Mouse (Mus musculus) monocyte, adult 5-6 weeks (primary cell): ENCODE data around the gene Ifnlr1. TPM values are rescaled to one million over a fixed set of nuclear protein-coding genes. Genes with fewer than 3 reads are reported as not detected.
"Not testable (repeated sequence)": the region's sequence is repeated elsewhere in the genome, so short reads cannot be mapped to it uniquely, and the experiment has no call there.

Experiments
- ATAC-seq: fragments of 153-309, 156-312 bp; replicated peaks from 2 replicates; pipeline ENCODE4 v1.8.0; 2017; ENCODE audit warnings: mild to moderate bottlenecking; ENCODE audit not compliant: low TSS enrichment, insufficient number of reproducible peaks, severe bottlenecking, poor library complexity, low FRiP score
- total RNA-seq: library from RNA; stranded (forward); fragments of 200-1000, 200-491, 200-594 nt; gene quantifications from 3 replicates; pipeline ENCODE4 v1.2.3, GENCODE M21; 2017

Ifnlr1 gene
- total RNA-seq, 1 experiment from 2014 or later, result not detected

- peak; percentile 83 for ATAC-seq
These were observed 6.8 kb upstream of the Ifnlr1 start for GRCm38 (mm10) chr4:135679316-135679715.

- ATAC-seq, result no peak
These were observed 4.3 kb upstream of the Ifnlr1 start for GRCm38 (mm10) chr4:135681789-135682188.

- no peak for ATAC-seq
These were observed 2.5 kb upstream of the Ifnlr1 start for GRCm38 (mm10) chr4:135683553-135683952.

DNA sequence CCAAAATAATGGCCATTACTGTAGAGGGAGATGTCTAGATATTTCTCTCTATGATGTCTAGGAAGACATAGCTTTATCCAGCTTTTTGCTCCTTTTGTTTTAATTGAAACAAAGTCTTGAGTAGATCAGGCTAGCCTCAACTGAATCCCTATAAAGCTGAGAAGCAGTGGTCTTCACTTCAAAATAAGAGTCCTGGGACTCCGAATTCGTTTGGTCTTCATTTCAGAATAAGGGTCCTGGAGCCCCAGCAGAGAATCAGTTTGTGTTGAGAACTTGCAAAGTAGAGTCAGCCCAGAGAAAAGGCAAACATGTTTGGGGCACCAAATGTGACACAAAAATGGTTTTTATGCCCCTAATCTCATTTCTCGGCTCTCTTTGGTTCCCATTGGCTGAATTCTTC is 1.4 kb upstream of the Ifnlr1 start:
- no peak for ATAC-seq

DNA sequence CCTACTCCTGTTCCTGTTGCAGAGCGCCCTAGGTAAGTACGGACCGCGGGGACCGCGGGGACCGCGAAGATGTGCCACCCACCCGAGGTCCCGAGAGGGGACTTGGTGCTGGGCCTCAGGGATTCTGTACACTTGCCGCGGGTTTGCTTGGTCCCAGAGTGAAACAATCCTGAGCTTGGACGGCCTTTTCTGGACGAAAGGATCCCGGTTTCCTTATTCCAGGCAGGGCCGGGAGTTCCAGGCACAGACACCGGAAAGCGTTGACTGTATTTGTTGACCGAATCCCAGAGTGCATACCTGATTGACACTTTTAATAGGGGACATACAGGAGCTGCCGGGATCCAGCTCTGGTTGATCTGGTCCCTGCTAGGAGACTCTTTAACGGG is 474 bp downstream of the Ifnlr1 start:
- ATAC-seq, result no peak

- no peak for ATAC-seq
These were observed 3.7 kb downstream of the Ifnlr1 start for GRCm38 (mm10) chr4:135689797-135690196.

- ATAC-seq, result no peak
These were observed 4.2 kb downstream of the Ifnlr1 start for GRCm38 (mm10) chr4:135690241-135690640.

- ATAC-seq, result no peak
These were observed 6.8 kb downstream of the Ifnlr1 start for GRCm38 (mm10) chr4:135692916-135693315.

DNA sequence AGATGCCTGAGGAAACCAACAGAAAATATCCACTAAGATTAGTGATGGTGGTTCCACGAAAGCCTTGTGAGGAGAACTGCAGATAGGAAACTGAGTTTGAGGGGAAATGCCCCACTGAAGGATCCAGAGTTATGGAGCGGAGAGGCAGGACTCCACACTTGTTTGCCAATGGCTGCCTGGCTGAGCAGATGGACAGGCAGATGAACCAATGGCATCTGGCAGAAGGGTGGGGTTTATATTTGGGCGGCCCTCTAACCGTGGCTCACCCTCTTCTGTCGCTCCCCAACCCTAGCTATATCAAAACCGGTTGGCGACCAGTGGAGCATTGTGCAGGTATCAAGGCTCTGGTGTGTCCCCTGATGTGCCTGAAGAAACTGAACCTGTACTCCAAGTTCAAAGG is 12.4 kb downstream of the Ifnlr1 start:
- no peak for ATAC-seq

- no peak for ATAC-seq
These were observed 17.4 kb downstream of the Ifnlr1 start for GRCm38 (mm10) chr4:135703497-135703896.

- ATAC-seq, result no peak
These were observed 17.9 kb downstream of the Ifnlr1 start for GRCm38 (mm10) chr4:135704016-135704415.

DNA sequence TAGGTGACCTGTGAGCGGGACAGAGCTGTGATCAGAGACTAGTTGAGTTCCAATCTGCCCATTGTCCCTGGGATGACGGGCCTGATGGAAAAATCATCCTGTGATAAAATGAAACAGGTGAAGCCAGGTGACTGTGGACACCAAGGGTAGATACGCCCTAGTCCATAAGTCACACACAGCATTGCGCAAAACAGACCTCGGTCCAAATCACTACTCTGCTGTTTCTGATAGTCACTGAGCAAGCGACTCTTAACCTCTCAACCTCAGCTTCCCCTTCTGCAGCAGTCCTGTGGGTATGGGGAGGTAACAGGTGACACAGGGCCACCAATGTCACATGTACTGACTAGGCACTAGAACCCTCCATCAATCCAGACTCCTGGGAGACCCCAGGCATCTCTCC is 20.0 kb downstream of the Ifnlr1 start:
- no peak for ATAC-seq

DNA sequence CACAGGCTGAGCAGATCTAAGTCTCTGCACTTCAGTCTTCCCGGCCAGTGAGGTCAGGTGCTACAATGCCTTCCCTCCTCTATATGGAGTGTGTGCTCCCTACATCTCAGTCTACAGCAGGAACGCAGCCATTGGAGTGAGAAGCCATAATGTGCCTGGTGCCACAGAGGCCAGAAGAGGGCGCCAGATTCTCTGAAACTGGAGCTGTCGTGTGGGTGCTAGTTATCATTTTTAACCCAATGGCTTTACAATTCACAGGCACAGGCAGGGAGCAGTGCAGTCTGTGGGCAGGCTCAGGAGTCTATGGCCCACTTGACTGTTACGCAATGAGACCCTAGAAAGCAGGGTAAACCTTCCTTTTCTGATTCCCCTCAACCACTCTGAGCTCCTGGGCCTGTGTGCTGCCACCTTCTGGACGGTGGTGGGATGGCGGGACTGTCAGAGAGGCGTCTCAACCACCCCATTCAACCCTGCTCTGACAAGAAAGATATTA is 23.0 kb downstream of the Ifnlr1 start:
- ATAC-seq, result peak; percentile 84

GRCm38 (mm10) chr4:135709621-135710020 is 23.5 kb downstream of the Ifnlr1 start:
- no peak for ATAC-seq

- no peak for ATAC-seq
These were observed 24.3 kb downstream of the Ifnlr1 start for GRCm38 (mm10) chr4:135710392-135710791.

DNA sequence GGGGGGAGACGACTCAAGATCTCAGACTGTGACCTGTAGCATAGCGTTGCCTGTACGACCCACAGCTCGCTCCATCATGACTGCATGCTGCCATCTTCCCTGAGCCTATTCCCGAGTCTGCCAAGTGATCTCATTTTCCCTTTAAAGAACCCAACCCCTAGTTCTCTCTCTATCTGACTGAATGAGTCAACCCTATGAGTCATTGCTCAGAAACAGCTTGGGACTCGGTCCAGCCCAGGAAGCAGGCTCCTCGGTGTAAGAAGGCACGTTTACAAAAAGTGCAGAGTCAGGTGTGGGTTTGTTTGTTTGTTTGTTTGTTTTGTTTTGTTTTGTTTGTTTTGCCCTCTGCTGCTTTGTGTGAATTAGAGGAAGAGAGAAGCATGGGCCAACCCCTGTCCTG is 28.7 kb downstream of the Ifnlr1 start:
- ATAC-seq, result no peak

GRCm38 (mm10) chr4:135716438-135716837 is 30.4 kb downstream of the Ifnlr1 start:
- not testable (repeated sequence) for ATAC-seq

GRCm38 (mm10) chr4:135722540-135723290 is 36.6 kb downstream of the Ifnlr1 start:
- no peak for ATAC-seq

DNA sequence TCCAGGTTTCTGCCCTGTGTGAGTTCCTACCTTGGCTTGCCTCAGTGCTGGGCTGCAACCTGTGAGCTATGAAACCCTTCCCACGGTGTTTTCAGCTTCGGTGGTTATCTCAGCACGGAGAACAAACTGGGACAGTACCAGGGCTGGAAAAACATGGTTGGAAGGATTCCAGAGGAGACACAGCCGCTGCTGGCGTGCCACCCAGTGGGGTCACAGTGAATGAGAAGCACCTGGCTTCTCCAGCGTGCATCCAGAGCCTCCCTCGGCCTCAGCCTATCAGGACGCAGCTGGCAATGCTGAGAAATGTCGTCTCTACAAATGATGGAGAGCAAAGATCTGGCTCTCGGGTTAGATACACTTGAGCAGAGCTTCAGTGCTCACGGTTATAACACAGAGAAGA is 40.3 kb downstream of the Ifnlr1 start:
- no peak for ATAC-seq

DNA sequence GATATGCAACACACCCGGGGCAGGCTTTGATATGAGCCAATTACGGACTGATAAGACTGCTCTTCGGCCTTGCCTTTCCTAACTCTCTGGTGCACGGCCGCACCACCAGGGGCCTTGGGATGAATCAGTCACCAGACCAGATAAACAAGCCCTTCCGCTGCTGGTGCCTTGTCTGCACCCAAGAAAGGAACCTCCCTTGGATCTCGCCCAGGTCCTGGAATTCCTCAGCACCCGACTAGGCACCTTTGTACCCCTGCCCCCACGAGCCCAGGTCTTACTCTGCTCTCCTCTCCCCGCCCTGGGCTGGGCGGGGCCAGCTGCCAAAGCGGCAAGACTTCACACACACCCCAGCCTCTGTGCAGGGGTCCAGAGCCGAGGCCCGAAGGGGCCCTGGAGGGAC is 41.7 kb downstream of the Ifnlr1 start, which contains the start of gene Il22ra1:
TSS of gene Il22ra1 (plus strand) at position 356 of the 400 bp plus-strand sequence.
- ATAC-seq, result no peak

DNA sequence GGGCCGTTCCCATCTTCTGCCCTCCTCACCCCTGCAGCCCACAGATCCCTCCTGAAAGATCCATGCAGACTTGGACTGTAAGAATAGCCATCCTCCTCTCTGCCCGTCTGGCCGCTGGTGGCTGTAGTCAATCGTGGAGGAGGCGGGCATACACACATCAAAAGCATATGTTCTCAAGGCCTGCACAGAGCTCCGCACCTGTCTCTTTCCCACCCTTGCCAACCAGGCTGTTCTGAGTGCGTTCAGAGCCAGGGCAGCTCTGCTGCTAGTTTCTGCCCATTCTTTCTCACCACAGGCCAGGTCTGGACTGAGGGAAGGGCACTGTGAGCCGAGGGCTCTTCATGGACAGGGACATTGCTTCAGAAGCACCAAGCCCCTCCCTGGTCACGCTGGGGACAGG is 44.1 kb downstream of the Ifnlr1 start:
- no peak for ATAC-seq
